Mouse (Mus musculus) gastrocnemius, postnatal 4 days (tissue): Measurements from ENCODE around the gene Fzd2. TPM values are rescaled to one million over a fixed set of nuclear protein-coding genes. Genes with fewer than 3 reads are reported as not detected.

ENCODE experiments used
- DNase-seq, 2 experiments: peaks; one replicate each; pipeline ENCODE4 v3.0.0; 2021 to 2022; ENCODE audit warnings: low spot score in 2 of 2, mixed read lengths in 2 of 2
- total RNA-seq, 2 experiments: library from RNA; stranded (reverse); gene quantifications; 2 replicates each; pipeline ENCODE4 v1.2.3; 2021

Gene Fzd2
- total RNA-seq, 2 experiments from 2014 or later = 23.0 to 24.4 TPM

DNA sequence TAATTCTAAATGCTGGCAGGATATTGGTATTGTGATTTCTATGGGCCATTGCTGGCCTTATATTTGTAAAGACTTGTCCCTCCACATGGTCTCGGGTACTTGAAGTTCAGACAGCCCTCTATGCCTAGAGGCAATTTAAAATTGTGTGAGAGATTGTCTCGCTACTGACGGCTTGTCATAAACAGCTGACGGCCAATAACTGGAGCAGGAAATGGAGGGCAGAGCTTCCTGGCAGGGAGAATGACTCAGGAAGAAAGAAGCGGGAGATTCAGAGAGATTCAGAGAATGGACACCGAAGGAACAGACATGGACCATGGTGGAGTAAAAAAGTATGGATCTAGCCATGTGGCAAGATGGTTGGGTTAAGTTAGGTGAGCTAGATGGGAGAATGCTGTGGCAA lies 52.7 kb downstream of the Fzd2 start:
- no peak for DNase-seq

Other genes with a start within 250 kb of the Fzd2 start
- 1 to 10 TPM; 2.5 to 7.2 TPM for gene Slc4a1, start 238.2 kb upstream of the Fzd2 start, total RNA-seq
- gene Rundc3a, start 211.0 kb upstream of the Fzd2 start, total RNA-seq = 1 to 10 TPM; 1.3 to 1.4 TPM
- gene Slc25a39, start 196.4 kb upstream of the Fzd2 start, total RNA-seq = 10 to 100 TPM; 54.5 to 66.3 TPM
- 100 to 1,000 TPM; 129 to 130 TPM for gene Grn, start 174.1 kb upstream of the Fzd2 start, total RNA-seq
- gene Fam171a2, start 156.7 kb upstream of the Fzd2 start, total RNA-seq = 10 to 100 TPM; 27.4 to 43.6 TPM
- 1 to 10 TPM; 3.2 to 4.7 TPM for gene Itga2b, start 134.3 kb upstream of the Fzd2 start, total RNA-seq
- gene Gpatch8, start 48.0 kb upstream of the Fzd2 start, total RNA-seq = 10 to 100 TPM; 39.5 to 45.7 TPM
- gene Gm11627, start 24.9 kb upstream of the Fzd2 start, total RNA-seq = 1 to 10 TPM; 2.1 to 2.8 TPM
- gene Meioc, start 59.3 kb downstream of the Fzd2 start, total RNA-seq = under 1 TPM; 0.10 to 0.18 TPM
- 10 to 100 TPM; 75.7 to 84.0 TPM for gene Ccdc43, start 93.4 kb downstream of the Fzd2 start, total RNA-seq
- gene Adam11, start 157.0 kb downstream of the Fzd2 start, total RNA-seq = 1 to 10 TPM; 2.5 to 2.6 TPM
- 10 to 100 TPM; 39.4 to 41.0 TPM for gene Gjc1, start 215.3 kb downstream of the Fzd2 start, total RNA-seq
- gene Higd1b, start 231.5 kb downstream of the Fzd2 start, total RNA-seq = 1 to 10 TPM; 3.3 to 4.9 TPM